Mouse (Mus musculus) adrenal gland (tissue): Measurements from ENCODE around the gene Vps9d1.
"Not testable (repeated sequence)": the region's sequence is repeated elsewhere in the genome, so short reads cannot be mapped to it uniquely, and the experiment has no call there.

Source experiments
- intact Hi-C: fragments of 180-260 bp; cut with DNase I; formaldehyde crosslinking; loops from one replicate; pipeline ENCODE4 v1.15.1; 2025
- long read RNA-seq, 2 experiments: library from polyadenylated mRNA; unstranded; transcript quantifications; one replicate each; pipeline ENCODE4 v2.0.0; 2020; ENCODE audit warnings: borderline replicate concordance in 1 of 2; ENCODE audit not compliant: insufficient replicate concordance in 1 of 2

The Vps9d1 gene
- long read RNA-seq, experiment 1, partial matches to known transcripts: 5 of 12 reads
- long read RNA-seq, experiment 1, other reads (novel, unspliced or antisense): 5 of 12 reads
- long read RNA-seq, experiment 2, partial matches to known transcripts: 2 of 7 reads
- long read RNA-seq, experiment 2, other reads (novel, unspliced or antisense): 2 of 7 reads

- intact Hi-C loops: no loop called here
Observed at GRCm38 (mm10) chr8:123254099-123254885, at the start of gene Vps9d1, which contains the start of gene Zfp276. TSS of gene Vps9d1 (minus strand) at chr8:123254348. TSS of gene Zfp276 (plus strand) at chr8:123254195.

GRCm38 (mm10) chr8:123298301-123298700 lies 44.2 kb upstream of the Vps9d1 start:
- intact Hi-C loops: no loop called here

GRCm38 (mm10) chr8:123292785-123293184 lies 38.6 kb upstream of the Vps9d1 start:
- intact Hi-C loops: no loop called here

- intact Hi-C loops: no loop called here
Observed at GRCm38 (mm10) chr8:123292281-123292680, 38.1 kb upstream of the Vps9d1 start.

GRCm38 (mm10) chr8:123291716-123292115 lies 37.6 kb upstream of the Vps9d1 start:
- intact Hi-C loops: no loop called here

GRCm38 (mm10) chr8:123290679-123291078 lies 36.5 kb upstream of the Vps9d1 start:
- intact Hi-C loops: no loop called here

GRCm38 (mm10) chr8:123290166-123290565 lies 36.0 kb upstream of the Vps9d1 start:
- intact Hi-C loops: no loop called here

GRCm38 (mm10) chr8:123287362-123287761 lies 33.2 kb upstream of the Vps9d1 start:
- intact Hi-C loops: loop anchor here (5.0 to 10.0 kb wide), 2 partner anchors 40 to 173 kb away; partner anchors contain the start of gene Cpne7

- intact Hi-C loops: loop anchor here (10.0 kb wide), 1 partner anchor 170 kb away; the partner anchor contains the start of gene Cpne7
Observed at GRCm38 (mm10) chr8:123284493-123284892, 30.3 kb upstream of the Vps9d1 start.

GRCm38 (mm10) chr8:123283991-123284390 lies 29.8 kb upstream of the Vps9d1 start:
- intact Hi-C loops: loop anchor here (10.0 kb wide), 1 partner anchor 169 kb away; the partner anchor contains the start of gene Cpne7

GRCm38 (mm10) chr8:123282994-123283393 lies 28.8 kb upstream of the Vps9d1 start:
- intact Hi-C loops: loop anchor here (10.0 kb wide), 1 partner anchor 168 kb away; the partner anchor contains the start of gene Cpne7

- intact Hi-C loops: loop anchor here (10.0 kb wide), 1 partner anchor 166 kb away; the partner anchor contains the start of gene Cpne7
Observed at GRCm38 (mm10) chr8:123280302-123281094, 26.4 kb upstream of the Vps9d1 start.

GRCm38 (mm10) chr8:123279828-123280227 lies 25.7 kb upstream of the Vps9d1 start:
- intact Hi-C loops: loop anchor here (10.0 kb wide), 1 partner anchor 165 kb away; the partner anchor contains the start of gene Cpne7

- intact Hi-C loops: no loop called here
Observed at GRCm38 (mm10) chr8:123278445-123278844, 24.3 kb upstream of the Vps9d1 start.

- intact Hi-C loops: no loop called here
Observed at GRCm38 (mm10) chr8:123275096-123275495, 20.9 kb upstream of the Vps9d1 start.

- intact Hi-C loops: no loop called here
Observed at GRCm38 (mm10) chr8:123274447-123274846, 20.3 kb upstream of the Vps9d1 start.

- intact Hi-C loops: no loop called here
Observed at GRCm38 (mm10) chr8:123271901-123272300, 17.8 kb upstream of the Vps9d1 start.

- intact Hi-C loops: no loop called here
Observed at GRCm38 (mm10) chr8:123271147-123271546, 17.0 kb upstream of the Vps9d1 start.

GRCm38 (mm10) chr8:123267926-123268656 lies 13.9 kb upstream of the Vps9d1 start:
- intact Hi-C loops: no loop called here

GRCm38 (mm10) chr8:123257593-123257992 lies 3.4 kb upstream of the Vps9d1 start:
- intact Hi-C loops: not testable (repeated sequence)

- intact Hi-C loops: no loop called here
Observed at GRCm38 (mm10) chr8:123257114-123257513, 3.0 kb upstream of the Vps9d1 start.
